Mouse (Mus musculus) lung, embryonic 14.5 days (tissue): ENCODE results near the gene Prss32. TPM values are rescaled to one million over a fixed set of nuclear protein-coding genes. Genes with fewer than 3 reads are reported as not detected.
"Not testable (repeated sequence)": the region's sequence is repeated elsewhere in the genome, so short reads cannot be mapped to it uniquely, and the experiment has no call there.

Source experiments
- ATAC-seq: fragments of 200-750 bp; cut with Nextera tagmentation; 2 replicates; pipeline ENCODE4 v1.8.0; 2017; ENCODE audit warnings: mild to moderate bottlenecking, moderate TSS enrichment, moderate library complexity; ENCODE audit not compliant: insufficient read depth
- DNase-seq: peaks from one replicate; pipeline ENCODE4 v3.0.0-alpha.2; 2015
- H3K27ac ChIP-seq: fragments of 300-500 bp; sonication (generic); 2 replicates; pipeline ENCODE4 v1.5.1; 2014; ENCODE audit warnings: low read depth, mild to moderate bottlenecking, moderate library complexity
- H3K27me3 ChIP-seq: fragments of 300-500 bp; sonication (generic); 2 replicates; pipeline ENCODE4 v1.6.1; 2014; ENCODE audit warnings: low read length, control low read depth; ENCODE audit not compliant: insufficient read depth
- H3K36me3 ChIP-seq: fragments of 300-500 bp; sonication (generic); 2 replicates; pipeline ENCODE4 v1.6.1; 2014; ENCODE audit warnings: control low read depth; ENCODE audit not compliant: insufficient read depth
- H3K4me1 ChIP-seq: fragments of 300-500 bp; sonication (generic); 2 replicates; pipeline ENCODE4 v1.6.1; 2014; ENCODE audit warnings: antibody characterized with exemption, control low read depth; ENCODE audit not compliant: insufficient read depth
- H3K4me2 ChIP-seq: fragments of 300-500 bp; sonication (generic); 2 replicates; pipeline ENCODE4 v1.6.1; 2014; ENCODE audit warnings: mild to moderate bottlenecking
- H3K4me3 ChIP-seq: fragments of 300-500 bp; sonication (generic); 2 replicates; pipeline ENCODE4 v1.5.1; 2014; ENCODE audit warnings: low read depth, low read length
- H3K9ac ChIP-seq: fragments of 300-500 bp; sonication (generic); 2 replicates; pipeline ENCODE4 v1.6.1; 2014
- H3K9me3 ChIP-seq: fragments of 300-500 bp; sonication (generic); 2 replicates; pipeline ENCODE4 v1.6.1; 2016; ENCODE audit warnings: low read depth, low read length, control low read depth
- CTCF ChIP-seq: IDR thresholded peaks from 2 replicates; pipeline ENCODE4 v1.5.1; 2016; ENCODE audit warnings: antibody characterized with exemption, low read depth
- WGBS: fragments of 180-500 bp; shearing (Covaris S2); extraction: QIAGEN DNeasy Blood & Tissue Kit; methylation state at CpG from one replicate; pipeline ENCODE4 v1.1.7; 2014; 5-methylcytosine and 5-hydroxymethylcytosine counted together
- polyA plus RNA-seq: library from polyadenylated mRNA; unstranded; fragments of >200 nt; fragmentation: Nextera tagmentation; extraction: Ambion mirVana; gene quantifications from 2 replicates; pipeline ENCODE4 v1.2.1, GENCODE M21; 2014

Gene Prss32
- polyA plus RNA-seq, 1 experiment from 2014 or later, result not detected

GRCm38 (mm10) chr17:23857913-23858312 lies 14.3 kb downstream of the Prss32 start:
- H3K9me3 ChIP-seq, result no peaks in the 10 kb centered on the region
- DNase-seq (no peak), ATAC-seq (no peak)
- no peak overlapping the region for H3K4me3 ChIP-seq
- H3K9ac ChIP-seq, result no peak overlapping the region
- no peak overlapping the region for H3K4me2 ChIP-seq
- no peaks in the 10 kb centered on the region for H3K4me1 ChIP-seq
- no peaks in the 10 kb centered on the region for H3K27me3 ChIP-seq
- TF ChIP-seq CTCF, result no peak
- H3K36me3 ChIP-seq, result no peaks in the 10 kb centered on the region
- H3K27ac ChIP-seq, result no peak overlapping the region
- 31% methylated on average over 2 of the region's 2 CpGs for WGBS

GRCm38 (mm10) chr17:23862926-23863325 lies 19.3 kb downstream of the Prss32 start:
- no peak overlapping the region for H3K9ac ChIP-seq
- no peaks in the 10 kb centered on the region for H3K36me3 ChIP-seq
- H3K27me3 ChIP-seq, result no peaks in the 10 kb centered on the region
- DNase-seq (no peak), ATAC-seq (no peak)
- H3K4me1 ChIP-seq, result no peaks in the 10 kb centered on the region
- no peak overlapping the region for H3K4me2 ChIP-seq
- H3K4me3 ChIP-seq, result no peak overlapping the region
- WGBS, result 85% methylated on average over 4 of the region's 4 CpGs
- H3K9me3 ChIP-seq, result no peaks in the 10 kb centered on the region
- no peak for TF ChIP-seq CTCF
- no peak overlapping the region for H3K27ac ChIP-seq

- ATAC-seq (no peak), DNase-seq (no peak)
- no peak for TF ChIP-seq CTCF
- Histone ChIP-seq H3K4me2 (no peak within 1 kb of the TSS), H3K9me3 (no peaks in the 10 kb centered on the region), H3K27me3 (no peaks in the 10 kb centered on the region), H3K27ac (no peak within 1 kb of the TSS), H3K9ac (no peak within 1 kb of the TSS), H3K4me3 (no peak within 1 kb of the TSS), H3K36me3 (no peaks in the 10 kb centered on the region), H3K4me1 (no peaks in the 10 kb centered on the region)
- 81% methylated on average over 15 of the region's 15 CpGs for WGBS
Observed at GRCm38 (mm10) chr17:23867756-23868155, 24.1 kb downstream of the Prss32 start, which contains the start of gene Prss21. Prss21 (plus strand) TSS chr17:23868056.

GRCm38 (mm10) chr17:23868513-23868912 lies 24.9 kb downstream of the Prss32 start:
- Histone ChIP-seq H3K4me2 (no peak overlapping the region), H3K36me3 (no peaks in the 10 kb centered on the region), H3K9ac (no peak overlapping the region), H3K27me3 (no peaks in the 10 kb centered on the region), H3K4me1 (no peaks in the 10 kb centered on the region), H3K27ac (no peak overlapping the region), H3K4me3 (no peak overlapping the region), H3K9me3 (no peaks in the 10 kb centered on the region)
- DNase-seq, result no peak
- WGBS, result 79% methylated on average over 11 of the region's 11 CpGs
- ATAC-seq, result no peak
- TF ChIP-seq CTCF, result no peak

GRCm38 (mm10) chr17:23873884-23874856 lies 30.5 kb downstream of the Prss32 start:
- Histone ChIP-seq H3K4me2 (no peak overlapping the region), H3K9ac (no peak overlapping the region), H3K9me3 (no peaks in the 10 kb centered on the region), H3K27ac (no peak overlapping the region), H3K4me1 (no peaks in the 10 kb centered on the region), H3K27me3 (no peaks in the 10 kb centered on the region), H3K4me3 (no peak overlapping the region), H3K36me3 (no peaks in the 10 kb centered on the region)
- peak; percentile 87 for DNase-seq
- peak; percentile 98 for TF ChIP-seq CTCF
- peak; percentile 68 for ATAC-seq
- WGBS, result 35% methylated on average over 8 of the region's 8 CpGs

- Histone ChIP-seq H3K9me3 (no peaks in the 10 kb centered on the region), H3K9ac (no peak overlapping the region), H3K36me3 (no peaks in the 10 kb centered on the region), H3K4me2 (no peak overlapping the region), H3K27ac (no peak overlapping the region), H3K4me1 (no peaks in the 10 kb centered on the region), H3K4me3 (no peak overlapping the region), H3K27me3 (no peaks in the 10 kb centered on the region)
- ATAC-seq (no peak), DNase-seq (no peak)
- WGBS, result 54% methylated on average over 3 of the region's 3 CpGs
- no peak for TF ChIP-seq CTCF
Observed at GRCm38 (mm10) chr17:23876741-23877140, 33.1 kb downstream of the Prss32 start.

- no peak overlapping the region for H3K27ac ChIP-seq
- H3K9me3 ChIP-seq, result no peaks in the 10 kb centered on the region
- H3K9ac ChIP-seq, result no peak overlapping the region
- no peak for DNase-seq
- no peak overlapping the region for H3K4me3 ChIP-seq
- H3K27me3 ChIP-seq, result no peaks in the 10 kb centered on the region
- H3K4me2 ChIP-seq, result no peak overlapping the region
- TF ChIP-seq CTCF, result no peak
- ATAC-seq, result no peak
- WGBS, result 83% methylated on average over 2 of the region's 2 CpGs
- no peaks in the 10 kb centered on the region for H3K36me3 ChIP-seq
- H3K4me1 ChIP-seq, result no peaks in the 10 kb centered on the region
Observed at GRCm38 (mm10) chr17:23877166-23877565, 33.5 kb downstream of the Prss32 start.

- H3K9me3 ChIP-seq, ATAC-seq: not testable (repeated sequence)
- WGBS, result 30% methylated on average over 4 of the region's 4 CpGs
Observed at GRCm38 (mm10) chr17:23880576-23880975, 36.9 kb downstream of the Prss32 start, which contains the start of the genes Dcpp1 and Dcpp2. Dcpp1 (plus strand) TSS chr17:23880876. Dcpp2 (plus strand) TSS chr17:23880880.

More at GRCm38 (mm10) chr17:23880576-23880975, 36.9 kb downstream of the Prss32 start, which contains the start of the genes Dcpp1 and Dcpp2:
- H3K27me3 ChIP-seq, H3K4me2 ChIP-seq, H3K27ac ChIP-seq, H3K4me1 ChIP-seq, H3K4me3 ChIP-seq, H3K9ac ChIP-seq, H3K36me3 ChIP-seq: not testable (repeated sequence)
- peak; percentile 9 for DNase-seq
